Mouse (Mus musculus) Patski (cell line): Measurements from ENCODE around the gene Gm28305. TPM values are rescaled to one million over a fixed set of nuclear protein-coding genes. Genes with fewer than 3 reads are reported as not detected.

Source experiments
- ATAC-seq: fragments of 100-300 bp; one replicate; pipeline ENCODE4 v1.8.0; 2021
- CTCF ChIA-PET: fragments of 350-600 bp; sonication (Branson Sonifier 250); formaldehyde crosslinking; loops from one replicate; lab custom pipeline; 2022; ENCODE audit warnings: inconsistent platforms; lab: Charles Lee
- POLR2A ChIA-PET: fragments of 350-600 bp; sonication (Branson Sonifier 250); formaldehyde crosslinking; loops from one replicate; lab custom pipeline; 2022; ENCODE audit warnings: antibody characterized with exemption, inconsistent platforms; lab: Charles Lee
- DNase-seq: peaks from one replicate; pipeline ENCODE4 v3.0.0-alpha.2; 2011; ENCODE audit warnings: low read depth, low spot score
- H3K27me3 ChIP-seq: fragments of 371-371 bp; one replicate; pipeline ENCODE4 v1.5.1; 2021
- CTCF ChIP-seq: fragments of 100-300 bp; IDR thresholded peaks from one replicate; pipeline ENCODE4 v1.5.1; 2021
- in situ Hi-C: fragments of 300-500 bp; cut with MboI; formaldehyde crosslinking; loops from 3 replicates; pipeline ENCODE4 v1.11.1; 2018; ENCODE audit warnings: low pct_unique_long_range_greater_than_20kb, mixed read lengths
- polyA plus RNA-seq: library from polyadenylated mRNA; unstranded; gene quantifications from one replicate; pipeline ENCODE4 v1.2.3, GENCODE M21; 2021

The Gm28305 gene
- polyA plus RNA-seq, 1 experiment from 2014 or later: not detected

GRCm38 (mm10) chr9:104098256-104098655 is 57.8 kb downstream of the Gm28305 start:
- ATAC-seq: no peak
- CTCF ChIA-PET: no interaction called here

GRCm38 (mm10) chr9:104099060-104099459 is 58.6 kb downstream of the Gm28305 start:
- in situ Hi-C loops: no loop called here
- TF ChIP-seq CTCF: no peak
- ChIA-PET CTCF (interaction anchor here (1.3 kb wide), 1 partner anchor 16 kb away, joined by 3 read pairs; no protein-coding TSS in a partner anchor), POLR2A (no interaction called here)
- no peak for DNase-seq
- H3K27me3 ChIP-seq: no peaks in the 10 kb centered on the region
- no peak for ATAC-seq

More at GRCm38 (mm10) chr9:104098256-104098655, 57.8 kb downstream of the Gm28305 start:
- in situ Hi-C loops: no loop called here
- POLR2A ChIA-PET: no interaction called here
- no peak for DNase-seq
- TF ChIP-seq CTCF: no peak
- no peaks in the 10 kb centered on the region for H3K27me3 ChIP-seq

DNA sequence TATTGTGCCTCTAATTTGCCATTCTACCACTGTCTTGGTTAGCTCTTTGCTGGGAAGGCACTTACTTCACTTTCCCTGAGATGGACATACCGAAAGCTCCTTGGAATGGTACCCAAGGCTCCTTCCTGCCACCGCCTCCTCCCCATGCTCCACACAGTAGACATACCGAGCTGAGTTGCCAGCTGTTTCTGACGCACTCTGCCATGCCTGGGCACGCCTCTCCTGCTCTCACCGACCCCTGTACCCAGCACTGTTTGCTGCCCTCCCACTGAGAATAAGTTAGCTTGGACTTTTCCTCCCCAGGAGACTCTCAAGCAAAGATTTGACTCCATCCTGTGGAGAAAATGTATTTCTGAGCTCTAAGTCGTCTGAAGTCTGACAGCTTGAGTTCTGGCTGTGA is 60.4 kb downstream of the Gm28305 start:
- no peak for TF ChIP-seq CTCF
- ChIA-PET CTCF (no interaction called here), POLR2A (interaction anchor here (0.6 kb wide), 1 partner anchor 195 kb away, joined by 3 read pairs; no protein-coding TSS in a partner anchor)
- in situ Hi-C loops: no loop called here
- DNase-seq (no peak), ATAC-seq (no peak)
- H3K27me3 ChIP-seq: no peaks in the 10 kb centered on the region

GRCm38 (mm10) chr9:104101458-104101857 is 61.0 kb downstream of the Gm28305 start:
- in situ Hi-C loops: no loop called here
- POLR2A ChIA-PET: interaction anchor here (0.6 kb wide), 2 partner anchors 21 to 195 kb away, joined by 3 read pairs; no protein-coding TSS in a partner anchor
- TF ChIP-seq CTCF: no peak
- ATAC-seq (no peak), DNase-seq (no peak)
- no peaks in the 10 kb centered on the region for H3K27me3 ChIP-seq
- CTCF ChIA-PET: interaction anchor here (0.9 kb wide), 1 partner anchor 8 kb away, joined by 3 read pairs; no protein-coding TSS in a partner anchor

- ATAC-seq (no peak), DNase-seq (no peak)
- ChIA-PET POLR2A (no interaction called here), CTCF (interaction anchor here (1.5 kb wide), 1 partner anchor 9 kb away, joined by 3 read pairs; no protein-coding TSS in a partner anchor)
- TF ChIP-seq CTCF: no peak
- H3K27me3 ChIP-seq: no peaks in the 10 kb centered on the region
- in situ Hi-C loops: no loop called here
Observed at GRCm38 (mm10) chr9:104102301-104102700, 61.8 kb downstream of the Gm28305 start.

GRCm38 (mm10) chr9:104102901-104103300 is 62.4 kb downstream of the Gm28305 start:
- in situ Hi-C loops: no loop called here
- no peaks in the 10 kb centered on the region for H3K27me3 ChIP-seq
- no peak for DNase-seq
- ChIA-PET CTCF (interaction anchor here (1.5 kb wide), 1 partner anchor 10 kb away, joined by 3 read pairs; no protein-coding TSS in a partner anchor), POLR2A (no interaction called here)
- no peak for TF ChIP-seq CTCF
- no peak for ATAC-seq

- no peak for TF ChIP-seq CTCF
- in situ Hi-C loops: no loop called here
- CTCF ChIA-PET: no interaction called here
- ATAC-seq: no peak
- POLR2A ChIA-PET: no interaction called here
- H3K27me3 ChIP-seq: no peaks in the 10 kb centered on the region
- no peak for DNase-seq
Observed at GRCm38 (mm10) chr9:104104986-104105385, 64.5 kb downstream of the Gm28305 start.

DNA sequence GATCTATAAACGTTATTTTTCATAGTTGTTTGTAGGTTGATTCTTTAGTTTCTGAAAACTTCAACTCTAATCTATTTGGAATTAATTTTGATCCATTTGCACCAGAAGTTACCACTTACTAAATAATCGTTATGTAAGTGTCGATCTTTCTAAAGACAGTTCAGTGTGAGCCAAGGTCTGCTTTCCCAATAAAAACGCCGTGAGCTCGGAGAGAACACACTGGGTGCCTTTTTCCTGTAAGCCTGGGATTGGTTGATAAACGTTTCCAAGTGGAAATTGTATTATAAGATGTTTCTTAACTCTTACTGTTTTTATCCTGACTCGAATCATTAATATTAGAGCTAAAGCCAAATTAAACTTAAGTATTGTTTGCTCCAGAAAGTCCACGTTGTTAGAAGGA is 66.5 kb downstream of the Gm28305 start:
- CTCF ChIA-PET: no interaction called here
- no peaks in the 10 kb centered on the region for H3K27me3 ChIP-seq
- no peak for ATAC-seq
- TF ChIP-seq CTCF: no peak
- POLR2A ChIA-PET: no interaction called here
- no peak for DNase-seq
- in situ Hi-C loops: no loop called here

DNA sequence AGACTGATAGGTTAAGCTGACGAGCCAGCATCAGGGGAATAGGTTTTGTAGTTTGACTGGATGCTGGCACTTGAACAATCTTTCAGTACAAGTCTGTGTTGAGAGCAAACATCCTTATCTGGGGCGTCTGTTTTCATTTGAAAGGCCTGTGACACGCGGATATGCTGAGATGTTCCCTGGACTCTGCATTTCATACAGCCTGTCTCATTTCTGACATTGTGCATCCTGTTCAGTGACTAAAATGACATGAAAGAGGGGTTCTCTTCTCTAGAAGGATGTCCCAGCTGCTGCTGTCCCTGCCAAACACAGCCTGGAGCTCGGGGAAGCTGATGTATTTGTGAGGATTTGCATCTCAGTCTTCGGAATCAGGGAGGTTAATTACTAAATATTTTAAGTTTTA is 67.0 kb downstream of the Gm28305 start:
- ChIA-PET POLR2A (no interaction called here), CTCF (interaction anchor here (1.6 kb wide), 1 partner anchor 21 kb away, joined by 3 read pairs; no protein-coding TSS in a partner anchor)
- DNase-seq (no peak), ATAC-seq (no peak)
- TF ChIP-seq CTCF: no peak
- H3K27me3 ChIP-seq: no peaks in the 10 kb centered on the region
- in situ Hi-C loops: no loop called here

DNA sequence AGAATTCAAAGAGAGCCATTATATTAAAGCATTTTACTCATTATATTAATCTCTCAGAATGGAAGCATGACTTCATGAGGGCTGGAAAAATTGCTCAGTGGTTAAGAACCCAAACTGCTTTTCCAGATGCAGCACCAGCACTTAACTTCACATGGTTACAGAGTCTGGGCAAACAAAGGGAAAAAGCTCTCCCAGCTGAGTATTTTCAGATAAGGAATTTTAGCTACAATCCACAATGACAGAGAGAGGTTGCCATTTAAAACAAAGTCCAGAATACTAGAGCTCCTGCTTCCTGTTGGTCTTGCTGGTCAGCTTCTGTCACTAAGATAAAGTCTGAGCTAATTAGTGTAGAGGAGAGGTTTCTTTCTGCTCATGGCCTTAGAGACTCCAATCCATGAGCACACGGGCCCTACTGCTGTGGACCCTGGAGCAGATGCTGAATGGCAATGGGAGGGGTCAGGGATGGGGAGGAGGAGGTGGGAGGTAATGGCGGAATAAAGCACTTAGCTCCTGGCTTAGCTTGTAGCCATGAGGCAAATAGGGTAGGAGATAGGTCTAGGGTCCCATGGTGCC is 68.2 kb downstream of the Gm28305 start:
- no peak for DNase-seq

GRCm38 (mm10) chr9:104109151-104109550 is 68.7 kb downstream of the Gm28305 start:
- POLR2A ChIA-PET: no interaction called here
- no peak for DNase-seq
- no peaks in the 10 kb centered on the region for H3K27me3 ChIP-seq
- TF ChIP-seq CTCF: no peak
- ATAC-seq: no peak
- in situ Hi-C loops: no loop called here
- CTCF ChIA-PET: interaction anchor here (1.6 kb wide), 1 partner anchor 23 kb away, joined by 3 read pairs; no protein-coding TSS in a partner anchor

More for the DNA sequence above, 68.2 kb downstream of the Gm28305 start:
- in situ Hi-C loops: no loop called here
- TF ChIP-seq CTCF: no peak
- no peaks in the 10 kb centered on the region for H3K27me3 ChIP-seq
- CTCF ChIA-PET: interaction anchor here (1.6 kb wide), 1 partner anchor 22 kb away, joined by 3 read pairs; no protein-coding TSS in a partner anchor
- ATAC-seq: no peak
- POLR2A ChIA-PET: no interaction called here
